Mouse (Mus musculus): ENCODE data around the gene Cltb. TPM values are rescaled to one million over a fixed set of nuclear protein-coding genes. Genes with fewer than 3 reads are reported as not detected.
"Not testable (repeated sequence)": the region's sequence is repeated elsewhere in the genome, so short reads cannot be mapped to it uniquely, and the experiment has no call there.

Cltb gene
- total RNA-seq (2015; ENCODE audit: low replicate concordance) (0.96 TPM in 1 of 2 replicates, not detected in the other), total RNA-seq (2017; ENCODE audit: low replicate concordance) (3.7 and 10.0 TPM in 2 replicates)

DNA sequence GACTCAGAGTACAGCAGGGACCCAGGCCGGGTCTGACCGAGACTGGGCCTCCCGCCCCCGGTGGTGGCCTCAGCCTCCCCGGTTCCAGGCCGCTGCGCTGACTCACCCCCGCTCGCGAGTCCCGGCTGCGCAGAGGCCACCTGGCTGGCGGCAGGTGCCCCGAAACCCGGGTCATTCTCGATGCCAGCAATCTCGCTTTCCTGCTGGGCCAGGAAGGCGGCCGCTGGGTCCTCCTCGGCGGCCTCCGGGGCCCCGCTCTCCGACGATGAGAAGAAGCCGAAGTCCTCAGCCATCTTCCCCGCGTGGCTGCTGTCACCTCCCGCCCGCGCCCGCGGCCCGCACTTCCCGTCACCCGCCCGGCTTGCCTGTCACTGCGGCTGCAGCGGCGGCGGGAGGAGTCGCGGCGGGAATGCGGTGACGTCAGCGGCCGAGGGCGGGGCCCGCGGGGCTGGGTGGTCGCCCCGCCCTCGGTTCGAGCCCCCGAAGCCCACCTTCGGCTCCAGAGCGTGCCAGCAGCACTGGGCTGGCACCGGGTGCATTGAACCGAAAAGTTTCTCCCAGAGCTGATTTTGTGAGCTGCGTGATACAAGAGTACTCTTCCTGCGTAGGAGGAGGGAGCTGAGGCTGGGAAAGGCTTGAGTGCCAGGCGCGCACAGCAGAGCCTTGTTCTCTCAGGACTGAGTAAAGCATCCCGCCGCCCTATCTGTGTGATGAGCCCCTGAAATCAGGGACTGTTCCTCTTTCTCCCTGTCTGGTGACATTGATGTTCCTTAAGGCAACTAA is at the start of gene Cltb:
Gene Cltb (minus strand): TSS at position 373 of the 783 bp plus-strand sequence.
- peak; percentile 83 for ATAC-seq (replicated peaks; ENCODE audit: low FRiP score, poor library complexity, severe bottlenecking)

DNA sequence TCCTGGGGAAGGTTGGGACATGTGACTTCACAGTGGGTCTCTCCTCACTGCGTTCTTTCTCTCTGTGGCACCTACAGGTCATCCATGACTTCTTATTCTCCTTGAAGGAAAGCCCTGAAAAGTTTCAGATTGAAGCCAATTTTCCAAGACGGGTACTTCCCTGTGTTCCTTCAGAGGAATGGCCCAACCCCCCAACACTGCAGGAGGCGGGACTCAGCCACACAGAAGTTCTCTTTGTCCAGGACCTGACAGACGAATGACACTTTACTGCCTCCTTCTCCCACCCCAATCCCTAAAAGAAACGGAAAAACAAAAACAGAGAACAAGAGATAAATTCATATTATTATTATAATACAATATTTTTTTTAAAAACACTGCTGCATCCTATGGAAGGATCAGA is 49.7 kb upstream of the Cltb start:
- ATAC-seq (replicated peaks; ENCODE audit: low FRiP score, poor library complexity, severe bottlenecking): no peak

DNA sequence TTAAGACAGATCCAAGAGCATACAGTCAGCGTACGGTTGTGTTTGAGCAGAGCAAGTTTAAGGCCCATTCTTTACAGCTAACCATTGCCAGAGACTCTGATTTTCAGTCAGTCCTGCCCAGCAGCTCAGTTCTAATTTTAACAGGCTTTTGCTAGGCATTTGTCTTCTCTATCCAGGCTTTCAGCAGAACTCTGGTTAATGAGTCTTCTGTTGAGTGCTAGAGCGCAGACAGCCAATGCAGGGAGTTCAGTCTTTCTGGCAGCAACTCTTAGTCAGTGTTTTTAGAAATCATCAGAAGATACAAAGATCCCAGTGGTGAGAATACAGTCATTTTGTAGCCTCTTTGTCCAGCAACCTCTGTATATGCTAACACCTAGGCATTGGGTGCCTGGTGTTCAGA is 39.3 kb upstream of the Cltb start:
- no peak for ATAC-seq (replicated peaks; ENCODE audit: low FRiP score, poor library complexity, severe bottlenecking)

DNA sequence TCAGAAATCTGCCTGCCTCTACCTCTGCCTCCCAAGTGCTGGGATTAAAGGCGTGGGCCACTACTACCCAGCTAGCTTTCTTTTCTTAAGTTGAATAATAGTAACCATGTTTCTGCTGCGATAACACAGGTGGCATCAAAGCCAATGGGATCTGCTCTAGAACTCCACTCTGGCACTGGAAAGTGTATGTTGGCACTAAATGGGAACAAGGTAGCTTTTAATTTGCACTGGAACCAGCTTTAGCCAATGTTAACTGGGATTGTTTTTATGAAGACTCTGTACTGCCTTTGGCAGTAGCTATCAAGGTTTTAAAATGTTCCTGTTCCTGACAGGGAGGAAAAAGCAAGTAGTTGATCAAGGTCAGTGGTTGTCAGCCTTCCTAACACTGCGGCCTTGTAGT is 23.9 kb upstream of the Cltb start:
- ATAC-seq (replicated peaks; ENCODE audit: low FRiP score, poor library complexity, severe bottlenecking): no peak

DNA sequence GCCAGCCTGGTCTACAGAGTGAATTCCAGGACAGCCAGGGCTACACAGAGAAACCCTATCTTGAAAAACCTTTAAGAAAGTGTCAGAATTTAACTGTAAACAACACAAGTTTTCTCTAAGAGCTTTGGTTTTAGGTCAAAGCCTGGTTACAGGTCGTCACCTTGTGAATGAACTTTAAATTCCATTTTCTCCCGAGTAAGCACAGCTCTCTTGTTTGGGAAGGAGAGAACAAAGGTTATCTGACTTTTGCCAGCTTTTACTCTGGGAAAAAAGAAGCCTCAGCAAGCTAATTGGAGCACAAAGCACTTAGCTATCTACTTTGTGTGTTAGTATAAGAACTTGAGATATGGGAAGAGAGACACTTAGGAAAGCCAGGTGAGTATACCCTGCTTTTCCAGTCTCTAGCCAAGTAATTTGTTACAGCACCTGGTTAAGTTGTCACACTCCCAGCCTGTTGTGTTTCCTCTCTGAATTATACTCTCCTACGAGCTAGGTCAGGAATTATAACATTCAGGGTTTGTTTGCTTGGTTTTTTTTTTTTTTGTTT is 21.7 kb upstream of the Cltb start:
- ATAC-seq (replicated peaks; ENCODE audit: low FRiP score, poor library complexity, severe bottlenecking): no peak

DNA sequence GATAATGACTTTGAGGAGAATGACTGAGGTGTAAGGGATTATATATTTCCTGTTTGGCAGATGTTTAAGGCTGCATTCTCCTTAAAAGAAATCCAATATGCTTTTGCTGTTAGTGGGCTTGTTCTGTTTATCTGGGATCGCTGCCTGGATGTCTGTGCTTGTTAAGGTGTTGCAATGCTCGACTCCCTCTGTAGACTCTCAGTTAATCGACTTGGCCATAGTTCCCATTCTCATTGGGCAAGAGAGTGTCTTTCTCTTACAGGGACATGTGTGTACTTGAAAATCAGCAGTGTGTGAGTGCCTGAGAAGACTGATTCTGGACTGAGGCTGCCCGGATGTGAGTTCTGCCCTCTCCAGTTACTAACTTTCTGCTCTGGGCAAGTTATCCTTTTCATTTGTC is 18.0 kb upstream of the Cltb start:
- ATAC-seq (replicated peaks; ENCODE audit: low FRiP score, poor library complexity, severe bottlenecking): no peak

DNA sequence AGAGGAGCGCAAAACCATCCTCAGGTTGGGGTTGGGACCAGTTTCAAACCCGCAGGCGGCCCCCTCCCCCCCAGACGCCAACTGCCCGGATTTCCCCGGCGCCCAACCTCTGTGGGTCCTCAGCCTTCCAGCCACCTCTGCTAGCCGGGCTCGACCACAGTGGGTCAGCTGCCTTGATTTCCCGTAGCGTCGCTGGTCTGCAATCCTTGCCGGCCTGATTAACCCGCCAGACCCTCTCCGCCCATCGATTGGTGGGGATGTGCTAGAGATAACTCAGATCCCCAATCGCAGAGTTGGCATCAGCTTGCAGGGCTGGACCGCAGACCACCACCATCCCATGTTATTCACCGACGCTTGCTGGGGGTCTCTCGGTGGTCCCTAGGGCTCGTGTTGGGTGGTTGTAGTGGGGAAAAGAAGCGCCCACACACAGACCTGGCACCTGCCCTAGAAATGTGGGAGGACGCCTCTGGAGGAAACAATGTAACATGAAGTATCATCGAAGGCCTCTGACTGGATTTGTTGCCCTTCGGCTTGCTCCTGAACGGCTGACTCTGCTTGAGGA is 10.9 kb upstream of the Cltb start:
- peak; percentile 65 for ATAC-seq (replicated peaks; ENCODE audit: low FRiP score, poor library complexity, severe bottlenecking)

DNA sequence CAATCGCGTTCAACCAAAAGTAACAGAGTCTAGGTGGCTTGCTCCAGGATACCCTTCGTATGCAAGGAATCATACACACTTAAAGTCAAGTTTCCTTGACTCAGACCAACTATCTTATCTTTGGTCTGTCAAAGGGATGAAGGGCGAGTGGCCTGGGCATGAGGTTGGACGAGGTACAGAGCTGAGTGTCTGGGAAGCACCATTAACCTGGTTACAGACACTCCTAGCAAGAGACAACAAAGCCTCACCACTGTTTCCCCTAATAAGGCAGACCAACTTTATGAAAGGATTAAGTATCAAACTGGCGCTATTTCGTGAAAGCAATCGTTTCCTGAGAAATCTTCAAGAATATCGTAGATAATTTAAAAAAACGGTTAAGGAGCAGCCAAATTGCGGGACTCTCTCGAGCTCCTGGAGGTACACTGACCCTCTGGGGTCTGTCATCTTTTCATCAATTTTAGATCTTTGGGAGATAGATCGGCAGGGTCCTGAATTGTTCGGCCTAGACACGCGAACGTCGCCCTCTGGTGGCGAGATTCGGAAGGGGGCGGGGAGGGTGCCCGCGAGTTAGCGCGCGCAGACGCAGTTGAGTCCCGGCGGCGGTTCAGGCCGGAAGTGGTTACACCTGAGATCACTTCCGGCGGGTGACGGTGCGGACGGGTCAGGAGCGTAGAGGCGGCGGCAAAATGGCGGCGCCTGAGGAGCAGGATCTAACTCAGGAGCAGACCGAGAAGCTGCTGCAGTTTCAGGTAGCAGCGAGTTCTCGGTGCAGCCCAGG is 10.2 kb upstream of the Cltb start, which contains the start of gene Faf2:
Gene Faf2 (plus strand): TSS at position 630 of the 778 bp plus-strand sequence.
- peak; percentile 98 for ATAC-seq (replicated peaks; ENCODE audit: low FRiP score, poor library complexity, severe bottlenecking)

DNA sequence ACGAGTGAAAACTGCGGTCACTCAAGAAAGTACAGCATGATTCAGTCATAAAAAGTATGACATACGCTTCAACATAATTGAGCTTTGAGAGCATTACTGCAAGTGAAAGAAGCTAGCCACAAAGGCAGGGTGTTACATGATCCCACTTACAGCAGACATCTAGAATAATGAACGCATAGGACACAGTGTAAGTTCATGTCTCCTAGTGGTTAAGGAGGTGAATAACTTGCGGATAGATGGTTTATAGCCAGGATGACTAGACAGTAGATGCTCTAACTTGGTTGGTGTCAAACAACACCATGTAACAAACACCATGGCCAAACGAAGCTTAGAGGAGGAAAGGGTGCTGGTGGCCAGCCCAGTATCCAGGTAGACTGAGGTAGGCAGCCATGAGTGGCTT is 5.9 kb upstream of the Cltb start:
- ATAC-seq (replicated peaks; ENCODE audit: low FRiP score, poor library complexity, severe bottlenecking): no peak

DNA sequence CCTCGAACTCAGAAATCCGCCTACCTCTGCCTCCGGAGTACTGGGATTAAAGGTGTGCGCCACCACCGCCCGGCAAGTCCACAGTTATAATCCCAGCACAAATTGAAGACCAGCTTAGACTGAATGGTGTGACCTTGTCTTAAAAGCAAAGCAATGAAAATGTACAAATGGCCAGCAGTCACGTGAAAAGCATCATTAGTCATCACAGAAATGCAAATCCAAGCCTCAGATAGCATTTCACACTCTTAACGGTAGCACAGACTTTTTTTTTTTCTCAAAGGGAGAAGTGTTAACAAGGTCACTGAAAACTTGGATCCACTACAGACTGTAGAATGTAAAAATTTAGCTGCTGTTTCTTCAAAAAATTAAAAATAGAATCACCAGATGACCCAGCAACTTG is 5.2 kb upstream of the Cltb start:
- no peak for ATAC-seq (replicated peaks; ENCODE audit: low FRiP score, poor library complexity, severe bottlenecking)

DNA sequence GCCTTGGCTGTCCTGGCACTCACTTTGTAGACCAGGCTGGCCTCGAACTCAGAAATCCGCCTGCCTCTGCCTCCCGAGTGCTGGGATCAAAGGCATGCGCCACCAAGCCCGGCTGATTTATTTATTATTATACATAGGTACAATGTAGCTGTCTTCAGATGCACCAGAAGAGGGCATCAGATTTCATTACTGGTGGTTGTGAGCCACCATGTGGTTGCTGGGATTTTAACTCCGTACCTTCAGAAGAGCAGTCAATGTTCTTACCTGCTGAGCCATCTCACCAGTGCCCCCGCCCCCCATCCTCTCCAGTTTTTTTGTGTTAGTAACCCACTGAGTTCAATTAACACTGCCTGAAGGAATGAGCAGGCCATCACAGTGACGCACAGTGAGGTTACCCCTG is 2.0 kb upstream of the Cltb start:
- not testable (repeated sequence) for ATAC-seq (replicated peaks; ENCODE audit: low FRiP score, poor library complexity, severe bottlenecking)

DNA sequence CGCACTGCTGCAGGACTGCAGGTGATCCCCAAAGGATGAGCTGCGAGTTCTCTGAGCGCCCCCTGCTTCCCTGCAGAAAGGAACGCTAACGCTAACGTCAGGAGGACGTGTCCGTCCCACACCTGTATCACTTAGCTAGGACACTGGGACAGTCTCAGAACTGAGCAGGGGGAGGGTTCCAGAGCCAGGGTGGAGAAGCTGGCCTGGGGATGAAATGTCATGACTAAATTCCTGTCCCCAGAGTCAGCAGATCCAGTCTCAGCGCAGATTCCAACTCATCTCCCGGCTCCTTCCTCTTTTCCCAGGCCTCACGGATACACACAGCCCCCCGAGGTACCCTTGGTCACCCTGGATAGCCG is 552 bp downstream of the Cltb start:
- peak; percentile 24; the same call in 1 of the 2 replicates for ATAC-seq (replicated peaks; ENCODE audit: low FRiP score, poor library complexity, severe bottlenecking)

DNA sequence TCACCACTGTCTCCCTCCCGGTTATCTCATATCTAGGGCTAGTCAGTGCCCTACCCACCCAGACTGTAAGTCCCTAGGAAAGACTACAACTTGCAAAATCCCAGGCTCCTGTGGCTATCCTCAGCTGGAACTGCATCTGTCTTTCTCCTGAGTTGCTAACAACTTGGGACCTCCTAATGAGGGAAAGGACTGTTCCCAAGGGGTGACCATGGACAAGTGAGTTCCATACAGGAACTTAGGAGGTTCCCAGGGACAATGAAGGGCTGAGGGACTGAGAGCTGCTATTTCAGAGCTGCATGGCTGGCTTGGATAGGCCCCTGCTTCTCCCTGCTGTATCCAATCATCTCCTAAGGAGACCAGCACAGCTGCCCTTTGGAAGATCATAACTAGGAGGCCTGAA is 1.8 kb downstream of the Cltb start:
- no peak for ATAC-seq (replicated peaks; ENCODE audit: low FRiP score, poor library complexity, severe bottlenecking)

DNA sequence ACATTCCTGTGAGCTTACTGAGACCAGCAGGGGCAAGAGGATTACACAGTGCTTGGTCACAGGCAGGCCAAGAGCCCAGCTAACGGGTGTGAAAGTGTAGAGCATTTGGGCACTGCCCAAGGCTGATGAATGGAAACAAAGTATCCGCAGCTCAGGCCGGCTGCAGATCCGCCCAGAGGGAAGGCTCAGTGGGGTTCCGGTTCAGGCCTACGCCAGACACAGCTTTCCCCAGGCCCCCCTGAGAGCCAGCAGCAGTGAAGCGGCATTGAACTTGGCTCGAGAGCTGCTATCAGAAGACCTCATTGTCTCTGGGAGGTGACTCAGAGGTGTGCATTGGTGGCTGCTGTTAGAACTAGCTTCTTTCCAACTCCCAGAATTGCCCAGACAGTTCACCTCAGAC is 2.5 kb downstream of the Cltb start:
- ATAC-seq (replicated peaks; ENCODE audit: low FRiP score, poor library complexity, severe bottlenecking): no peak

DNA sequence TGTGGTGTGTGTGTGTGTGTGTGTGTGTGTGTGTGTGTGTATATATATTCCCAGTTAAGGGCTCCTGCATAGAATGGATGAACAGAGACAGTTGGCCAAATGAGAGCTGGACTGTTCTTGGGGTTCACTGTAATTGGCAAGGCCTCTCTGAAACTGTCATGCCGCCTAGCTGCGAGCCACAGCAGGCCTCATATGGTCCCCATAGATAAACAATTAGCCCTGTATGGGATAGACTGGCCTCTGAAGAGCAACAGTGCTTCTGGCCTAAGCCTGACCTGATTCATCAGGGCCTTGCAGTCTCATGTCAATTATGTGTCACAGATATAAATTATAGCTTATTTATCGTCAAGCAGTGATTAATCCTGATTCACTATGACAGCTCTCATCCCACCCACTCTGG is 3.1 kb downstream of the Cltb start:
- ATAC-seq (replicated peaks; ENCODE audit: low FRiP score, poor library complexity, severe bottlenecking): no peak

DNA sequence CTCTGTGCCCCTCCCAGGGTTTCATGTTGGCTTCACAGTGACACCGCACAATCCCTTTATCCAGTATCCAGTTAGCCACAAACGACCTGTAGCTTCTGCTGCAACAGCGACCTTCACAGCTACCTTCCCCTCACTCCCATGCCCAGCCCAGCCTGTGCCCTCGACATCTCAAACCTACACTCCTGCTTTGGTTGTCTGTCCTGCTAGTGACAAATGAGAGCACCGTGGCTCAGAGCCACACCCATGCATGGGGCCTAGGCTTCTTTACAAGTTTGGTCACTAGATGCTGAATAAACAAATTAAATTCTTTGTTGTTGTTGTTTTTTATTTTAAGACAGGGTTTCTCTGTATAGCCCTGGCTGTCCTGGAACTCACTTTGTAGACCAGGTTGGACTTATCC is 3.9 kb downstream of the Cltb start:
- no peak for ATAC-seq (replicated peaks; ENCODE audit: low FRiP score, poor library complexity, severe bottlenecking)

DNA sequence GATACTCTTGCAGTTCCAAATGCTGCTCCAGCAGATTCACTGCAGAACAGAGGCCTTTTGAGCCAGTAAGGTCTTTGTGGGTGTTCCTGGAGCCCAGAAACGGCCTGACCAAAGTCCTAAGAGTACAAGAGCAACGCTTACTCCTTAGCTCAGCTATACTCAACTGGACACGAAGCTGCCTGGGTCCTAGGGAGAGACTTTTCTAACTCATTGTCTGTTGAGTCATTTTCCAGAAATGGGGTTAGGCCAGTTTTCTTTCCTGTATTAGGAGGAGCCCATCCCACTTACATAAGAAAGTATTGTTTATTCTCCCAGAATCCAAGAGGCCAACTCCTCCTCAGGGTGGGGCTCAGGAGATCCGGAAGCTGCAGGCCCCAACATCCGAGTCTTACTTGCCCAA is 5.7 kb downstream of the Cltb start:
- ATAC-seq (replicated peaks; ENCODE audit: low FRiP score, poor library complexity, severe bottlenecking): no peak

DNA sequence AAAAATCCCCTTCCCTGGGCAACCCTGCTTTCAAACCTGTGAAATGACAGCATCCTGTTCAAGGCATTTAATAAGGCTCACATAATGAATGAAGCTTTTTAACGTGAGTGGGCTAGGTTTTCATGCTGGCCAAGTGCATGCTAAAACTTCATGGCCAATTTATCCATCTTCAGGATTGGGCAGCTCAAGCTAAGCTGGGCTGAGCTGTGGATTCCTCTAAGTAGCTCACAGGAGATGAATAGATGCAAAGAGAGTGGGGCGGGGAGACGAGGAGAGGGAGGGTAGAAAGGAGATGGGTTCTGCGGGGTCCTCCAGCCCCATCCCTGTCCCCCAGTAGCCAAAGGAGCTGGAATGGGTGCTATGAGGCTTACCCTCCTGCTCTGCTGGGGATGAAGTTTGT is 6.9 kb downstream of the Cltb start:
- no peak for ATAC-seq (replicated peaks; ENCODE audit: low FRiP score, poor library complexity, severe bottlenecking)

DNA sequence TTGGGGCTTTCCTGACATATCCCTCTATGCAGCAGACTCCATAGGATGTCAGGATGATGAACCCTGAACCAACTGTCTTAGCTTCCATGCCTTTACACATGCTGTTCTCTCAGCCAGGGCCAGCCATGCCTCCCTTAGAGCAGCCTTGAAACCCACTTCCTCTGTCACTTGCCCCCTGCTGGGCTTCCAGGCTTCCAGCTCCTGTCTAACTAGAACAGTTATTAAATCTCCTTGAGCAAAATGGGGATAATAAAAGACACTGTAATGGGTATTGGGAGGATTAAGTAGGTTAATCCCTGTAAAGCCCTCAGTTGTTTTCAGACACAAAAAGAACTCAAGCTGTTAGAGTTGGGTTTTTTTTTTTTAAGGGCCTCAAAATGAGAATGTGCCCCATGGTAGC is 7.6 kb downstream of the Cltb start:
- ATAC-seq (replicated peaks; ENCODE audit: low FRiP score, poor library complexity, severe bottlenecking): no peak

DNA sequence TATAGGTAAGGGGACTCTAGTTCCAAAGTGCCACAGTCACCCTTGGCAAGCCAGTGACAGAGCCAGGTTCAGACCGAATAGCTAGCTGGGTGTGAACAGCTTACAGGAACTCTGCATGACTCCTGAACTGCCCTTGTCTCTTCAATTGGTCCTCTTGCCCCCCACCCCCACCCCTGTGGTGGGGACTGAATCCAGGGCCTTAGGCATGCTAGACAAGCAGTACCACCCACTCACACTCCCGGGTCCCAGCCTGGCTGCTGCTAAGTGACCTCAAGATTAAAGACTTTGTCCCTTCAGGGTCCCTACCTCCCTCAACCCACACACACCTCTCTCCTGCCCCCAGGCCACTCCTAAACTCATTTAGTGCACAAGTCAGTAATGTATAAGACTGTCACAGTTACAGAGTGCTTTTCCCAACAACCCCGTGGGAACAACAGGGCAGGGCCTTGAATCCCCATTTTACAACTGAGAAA is 8.5 kb downstream of the Cltb start:
- no peak for ATAC-seq (replicated peaks; ENCODE audit: low FRiP score, poor library complexity, severe bottlenecking)

Measured in erythroblast, adult 5-6 weeks (primary cell).